Mouse (Mus musculus) small intestine, adult 2 months (tissue): Measurements from ENCODE around the gene Fgf16.

Experiments
- CTCF ChIP-seq: fragments of 200-500 bp; IDR thresholded peaks from 2 replicates; pipeline ENCODE4 v1.5.1; 2012; ENCODE audit warnings: low read depth, mild to moderate bottlenecking, control low read depth, inconsistent platforms, low read length, moderate library complexity, mixed read lengths; ENCODE audit not compliant: insufficient replicate concordance, insufficient read length; ENCODE audit errors: extremely low read depth
- POLR2A ChIP-seq: fragments of 200-500 bp; IDR thresholded peaks from 2 replicates; pipeline ENCODE4 v1.6.1; 2012; ENCODE audit warnings: low read depth, mild to moderate bottlenecking, control low read depth, inconsistent platforms, low read length, moderate library complexity

DNA sequence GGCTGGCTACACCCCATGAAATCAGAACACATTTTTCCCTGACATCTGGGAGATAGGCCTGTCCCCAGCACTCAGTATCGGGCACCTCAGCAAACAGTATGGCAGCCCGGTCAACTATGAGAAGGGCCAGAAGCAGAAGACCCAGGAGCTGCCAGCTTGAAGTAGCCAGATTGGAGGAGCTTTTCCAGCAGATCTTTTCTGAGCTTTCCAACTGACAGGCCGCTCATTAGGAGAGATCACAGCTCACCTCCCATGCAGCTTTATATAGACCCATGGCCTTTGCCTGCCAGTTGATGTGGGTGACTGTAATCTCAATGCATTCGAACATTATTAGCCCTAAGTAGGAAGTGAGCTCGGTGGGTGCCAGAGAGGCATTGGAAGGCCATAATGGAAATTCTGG is 9.2 kb downstream of the Fgf16 start:
- no peak for TF ChIP-seq POLR2A
- TF ChIP-seq CTCF = no peak
